Mouse (Mus musculus): ENCODE data around the gene Ankrd53. TPM values are rescaled to one million over a fixed set of nuclear protein-coding genes. Genes with fewer than 3 reads are reported as not detected.
A peak's percentile ranks its signal among the peaks of the same experiment; 100 is the strongest.

Gene Ankrd53
- not detected in 2 replicates for polyA plus RNA-seq (2015; fragmentation: Nextera tagmentation; extraction: Ambion mirVana)

- Histone ChIP-seq H3K4me2 (ENCODE audit: low read depth, low read length) (peak within 1 kb of the TSS; percentile 64), H3K4me3 (ENCODE audit: low read depth, low read length) (peak within 1 kb of the TSS; percentile 20; the same call in 1 of the 2 replicates), H3K4me1 (ENCODE audit: insufficient read depth) (peaks cover 8% of the 10 kb centered on the region), H3K9me3 (ENCODE audit: low read length) (no peaks in the 10 kb centered on the region), H3K36me3 (replicated peaks; ENCODE audit: insufficient read depth, low read length) (no peaks in the 10 kb centered on the region), H3K9ac (replicated peaks) (no peak within 1 kb of the TSS; the same call in 1 of the 2 replicates), H3K27ac (ENCODE audit: low read depth) (no peak within 1 kb of the TSS), H3K27me3 (ENCODE audit: insufficient read depth, low read length) (peaks cover 44% of the 10 kb centered on the region)
- DNase-seq = no peak
- 30% methylated on average over 6 of the region's 6 CpGs for WGBS (ENCODE audit: insufficient replicate concordance)
- no peak for ATAC-seq
- no peak for TF ChIP-seq CTCF (IDR thresholded peaks at IDR 0.05; ENCODE audit: low read depth)
- TF ChIP-seq EP300 (IDR thresholded peaks at IDR 0.05; ENCODE audit: low read depth) = no peak
Measured at GRCm38 (mm10) chr6:83762344-83762743, at the start of gene Ankrd53. Gene Ankrd53, plus strand, starts transcription at chr6:83762644.

GRCm38 (mm10) chr6:83713271-83714136 is 48.9 kb upstream of the Ankrd53 start:
- Histone ChIP-seq H3K4me1 (ENCODE audit: insufficient read depth) (peaks cover 14% of the 10 kb centered on the region), H3K36me3 (replicated peaks; ENCODE audit: insufficient read depth, low read length) (no peaks in the 10 kb centered on the region), H3K27ac (ENCODE audit: low read depth) (no peak overlapping the region), H3K9ac (replicated peaks) (no peak overlapping the region), H3K27me3 (ENCODE audit: insufficient read depth, low read length) (peaks cover 98% of the 10 kb centered on the region), H3K4me3 (ENCODE audit: low read depth, low read length) (no peak overlapping the region), H3K9me3 (ENCODE audit: low read length) (no peaks in the 10 kb centered on the region), H3K4me2 (ENCODE audit: low read depth, low read length) (no peak overlapping the region)
- WGBS (ENCODE audit: insufficient replicate concordance) = 8% methylated on average over 12 of the region's 12 CpGs
- DNase-seq (no peak), ATAC-seq (no peak)
- TF ChIP-seq CTCF (IDR thresholded peaks at IDR 0.05; ENCODE audit: low read depth) (no peak), EP300 (IDR thresholded peaks at IDR 0.05; ENCODE audit: low read depth) (no peak)

- Histone ChIP-seq H3K9me3 (ENCODE audit: low read length) (no peaks in the 10 kb centered on the region), H3K27ac (ENCODE audit: low read depth) (no peak overlapping the region), H3K4me2 (ENCODE audit: low read depth, low read length) (no peak overlapping the region), H3K36me3 (replicated peaks; ENCODE audit: insufficient read depth, low read length) (no peaks in the 10 kb centered on the region), H3K4me3 (ENCODE audit: low read depth, low read length) (no peak overlapping the region), H3K4me1 (ENCODE audit: insufficient read depth) (peaks cover 14% of the 10 kb centered on the region), H3K9ac (replicated peaks) (no peak overlapping the region), H3K27me3 (ENCODE audit: insufficient read depth, low read length) (peaks cover 95% of the 10 kb centered on the region)
- 2% methylated on average over 34 of the region's 34 CpGs for WGBS (ENCODE audit: insufficient replicate concordance)
- no peak for TF ChIP-seq CTCF (IDR thresholded peaks at IDR 0.05; ENCODE audit: low read depth)
- no peak for TF ChIP-seq EP300 (IDR thresholded peaks at IDR 0.05; ENCODE audit: low read depth)
- DNase-seq (no peak), ATAC-seq (no peak)
Measured at GRCm38 (mm10) chr6:83714221-83715123, 48.0 kb upstream of the Ankrd53 start.

- H3K4me2 ChIP-seq (ENCODE audit: low read depth, low read length) = peak overlapping the region; percentile 1; the same call in 1 of the 2 replicates
- H3K27ac ChIP-seq (ENCODE audit: low read depth) = no peak overlapping the region
- 2% methylated on average over 30 of the region's 30 CpGs for WGBS (ENCODE audit: insufficient replicate concordance)
- H3K9me3 ChIP-seq (ENCODE audit: low read length) = no peaks in the 10 kb centered on the region
- H3K36me3 ChIP-seq (replicated peaks; ENCODE audit: insufficient read depth, low read length) = no peaks in the 10 kb centered on the region
- ATAC-seq = no peak
- DNase-seq = no peak
- peaks cover 96% of the 10 kb centered on the region for H3K27me3 ChIP-seq (ENCODE audit: insufficient read depth, low read length)
- H3K4me3 ChIP-seq (ENCODE audit: low read depth, low read length) = no peak overlapping the region
- no peak overlapping the region for H3K9ac ChIP-seq (replicated peaks)
- peaks cover 14% of the 10 kb centered on the region for H3K4me1 ChIP-seq (ENCODE audit: insufficient read depth)
- TF ChIP-seq EP300 (IDR thresholded peaks at IDR 0.05; ENCODE audit: low read depth) = no peak
- TF ChIP-seq CTCF (IDR thresholded peaks at IDR 0.05; ENCODE audit: low read depth) = no peak
Measured at GRCm38 (mm10) chr6:83715461-83716196, 46.8 kb upstream of the Ankrd53 start.

GRCm38 (mm10) chr6:83717026-83717425 is 45.4 kb upstream of the Ankrd53 start:
- DNase-seq = no peak
- Histone ChIP-seq H3K36me3 (replicated peaks; ENCODE audit: insufficient read depth, low read length) (no peaks in the 10 kb centered on the region), H3K27ac (ENCODE audit: low read depth) (no peak overlapping the region), H3K9me3 (ENCODE audit: low read length) (no peaks in the 10 kb centered on the region), H3K4me2 (ENCODE audit: low read depth, low read length) (no peak overlapping the region), H3K4me3 (ENCODE audit: low read depth, low read length) (no peak overlapping the region), H3K27me3 (ENCODE audit: insufficient read depth, low read length) (peaks cover 95% of the 10 kb centered on the region), H3K4me1 (ENCODE audit: insufficient read depth) (peaks cover 5% of the 10 kb centered on the region), H3K9ac (replicated peaks) (no peak overlapping the region)
- TF ChIP-seq EP300 (IDR thresholded peaks at IDR 0.05; ENCODE audit: low read depth) = no peak
- no peak for TF ChIP-seq CTCF (IDR thresholded peaks at IDR 0.05; ENCODE audit: low read depth)
- WGBS (ENCODE audit: insufficient replicate concordance) = 3% methylated on average over 8 of the region's 8 CpGs
- ATAC-seq = no peak

Measured in liver, postnatal 0 days (tissue).